Mouse (Mus musculus): ENCODE data around the gene Cxcl14.

Cxcl14 gene

GRCm38 (mm10) chr13:56250551-56251161 lies 45.7 kb downstream of the Cxcl14 start:
- no peak for DNase-seq

DNA sequence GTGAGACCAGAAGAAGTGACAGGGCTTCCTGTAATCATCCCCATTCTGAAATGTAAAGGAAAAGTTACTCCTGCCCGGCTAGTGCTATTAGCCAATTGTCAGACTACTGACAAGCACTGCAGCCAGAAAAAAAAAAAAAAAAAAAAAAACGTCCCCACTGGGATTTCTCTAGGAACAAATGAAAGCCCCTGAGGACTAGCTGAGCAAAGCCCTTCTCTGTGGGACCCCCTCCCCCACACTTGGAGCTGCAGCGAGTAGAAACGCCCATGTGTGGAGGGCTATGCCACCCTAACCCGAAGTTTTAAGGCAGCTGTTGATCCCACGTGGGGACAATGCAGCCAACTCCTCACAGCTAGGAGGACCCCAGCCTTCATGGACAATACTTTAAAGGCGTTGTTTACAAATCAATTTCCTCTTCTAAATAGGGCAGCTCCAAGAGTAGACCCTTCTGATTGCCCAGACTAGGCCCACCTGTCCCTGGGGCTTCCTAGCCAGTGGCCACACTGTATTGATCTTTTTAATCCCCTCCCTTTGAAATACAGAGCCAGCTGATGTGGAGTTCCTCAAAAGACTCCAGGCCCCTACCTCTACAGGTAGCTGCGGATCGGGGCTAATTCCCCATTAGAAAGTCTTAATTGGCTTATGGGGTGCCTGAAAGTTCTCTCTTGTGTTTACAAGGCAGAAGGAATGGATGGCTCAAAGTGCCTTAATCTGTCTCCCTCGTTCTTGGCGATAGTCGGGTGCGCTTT lies 46.6 kb downstream of the Cxcl14 start:
- no peak for DNase-seq

GRCm38 (mm10) chr13:56243104-56243503 lies 53.2 kb downstream of the Cxcl14 start:
- no peak for DNase-seq

DNA sequence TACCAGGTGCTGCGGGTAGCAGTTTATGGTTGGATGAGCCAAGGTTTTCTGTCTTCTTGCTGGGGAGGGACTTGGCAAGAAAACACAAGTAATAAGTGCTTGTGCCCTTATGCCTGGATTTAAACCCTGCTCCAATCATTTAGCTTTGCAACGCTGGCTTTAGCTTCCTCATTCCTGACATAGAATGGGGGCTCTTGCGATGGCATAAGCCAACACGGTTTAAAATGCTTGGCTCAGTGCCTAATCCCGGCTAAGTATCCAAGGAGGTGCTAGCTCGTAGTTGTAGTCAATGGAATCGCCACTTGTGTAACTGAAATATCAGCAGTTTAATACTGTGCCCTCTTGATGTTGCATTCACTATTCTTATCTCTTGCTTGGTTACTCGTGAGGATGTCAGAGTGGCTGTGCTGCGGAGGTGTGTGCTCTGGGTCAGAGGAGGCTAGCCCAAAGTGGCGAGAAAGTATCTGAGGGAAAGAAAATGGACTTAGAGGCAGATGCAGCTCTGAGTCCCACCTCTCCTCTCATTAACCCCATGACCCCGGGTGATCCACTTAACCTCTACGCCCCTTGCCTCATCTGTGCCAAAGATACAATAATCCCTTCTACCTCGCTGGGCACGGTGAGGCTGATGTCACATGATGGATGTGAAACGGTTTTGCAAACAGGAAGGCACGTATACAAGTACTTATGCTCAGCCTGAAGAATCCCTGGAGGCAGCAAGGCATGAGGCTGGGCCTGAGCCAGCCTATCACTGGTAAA lies 56.2 kb downstream of the Cxcl14 start:
- DNase-seq = no peak

Data from spleen, adult 18-20 months (tissue).